Mouse (Mus musculus) liver, embryonic 13.5 days (tissue): ENCODE measurements at regions not wholly inside any gene's neighbourhood (a gene's known extent, or its start where the extent isn't known, plus 50 kb on each side); places are given as distances from the start of the nearest gene placed in this dataset.

Experiments
- ATAC-seq: fragments of 200-750 bp; cut with Nextera tagmentation; 2 replicates; pipeline ENCODE4 v1.8.0; 2017; ENCODE audit warnings: low read depth, mild to moderate bottlenecking, moderate number of reproducible peaks, moderate library complexity
- DNase-seq: peaks from one replicate; pipeline ENCODE4 v3.0.0; 2022
- H3K27ac ChIP-seq: fragments of 300-500 bp; sonication (generic); 2 replicates; pipeline ENCODE4 v1.5.1; 2015; ENCODE audit warnings: moderate library complexity, mild to moderate bottlenecking, inconsistent platforms
- H3K27me3 ChIP-seq: fragments of 300-500 bp; sonication (generic); 2 replicates; pipeline ENCODE4 v1.6.1; 2015; ENCODE audit warnings: mild to moderate bottlenecking, inconsistent platforms
- H3K36me3 ChIP-seq: fragments of 300-500 bp; sonication (generic); 2 replicates; pipeline ENCODE4 v1.6.1; 2015; ENCODE audit warnings: mild to moderate bottlenecking, inconsistent platforms
- H3K4me1 ChIP-seq: fragments of 300-500 bp; sonication (generic); replicated peaks from 2 replicates; pipeline ENCODE4 v1.6.1; 2015; ENCODE audit warnings: inconsistent platforms
- H3K4me2 ChIP-seq: fragments of 300-500 bp; sonication (generic); 2 replicates; pipeline ENCODE4 v1.6.1; 2015; ENCODE audit warnings: inconsistent platforms, mild to moderate bottlenecking, moderate library complexity
- H3K4me3 ChIP-seq: fragments of 300-500 bp; sonication (generic); replicated peaks from 2 replicates; pipeline ENCODE4 v1.5.1; 2015; ENCODE audit warnings: mild to moderate bottlenecking, inconsistent platforms
- H3K9ac ChIP-seq: fragments of 300-500 bp; sonication (generic); 2 replicates; pipeline ENCODE4 v1.6.1; 2015; ENCODE audit warnings: mild to moderate bottlenecking, inconsistent platforms
- H3K9me3 ChIP-seq: fragments of 300-500 bp; sonication (generic); replicated peaks from 2 replicates; pipeline ENCODE4 v1.6.1; 2016; ENCODE audit warnings: inconsistent platforms
- WGBS: fragments of 180-500 bp; shearing (Covaris S2); methylation state at CpG from one replicate; pipeline ENCODE4 v1.1.7; 2015; ENCODE audit not compliant: insufficient replicate concordance; 5-methylcytosine and 5-hydroxymethylcytosine counted together

DNA sequence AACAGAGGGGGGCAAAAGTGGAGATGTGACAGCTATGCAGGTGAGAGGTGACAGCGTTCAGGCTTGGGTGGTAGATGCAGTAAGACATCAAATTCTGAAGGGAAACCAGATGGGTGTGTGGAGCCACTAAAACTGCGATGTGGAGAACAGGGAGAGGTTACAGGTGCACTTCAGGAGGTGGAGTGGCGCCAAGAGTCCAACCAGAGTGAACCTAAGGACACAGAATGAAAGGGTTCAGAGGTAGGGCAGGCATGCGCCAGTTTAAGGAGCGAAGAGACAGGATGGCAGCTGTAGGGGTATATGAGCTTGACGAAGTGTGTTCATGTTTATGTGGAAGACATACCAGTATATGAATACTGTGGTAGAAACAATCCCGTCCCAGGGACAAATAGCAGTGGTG, 148.1 kb upstream of the Jun start:
- Histone ChIP-seq H3K4me3 (no peak overlapping the region), H3K4me1 (peaks cover 31% of the 10 kb centered on the region), H3K36me3 (no peaks in the 10 kb centered on the region), H3K4me2 (no peak overlapping the region), H3K27me3 (no peaks in the 10 kb centered on the region), H3K9ac (no peak overlapping the region), H3K9me3 (no peaks in the 10 kb centered on the region), H3K27ac (no peak overlapping the region)
- no peak for DNase-seq
- 72% methylated on average over 7 of the region's 7 CpGs for WGBS
- no peak for ATAC-seq

DNA sequence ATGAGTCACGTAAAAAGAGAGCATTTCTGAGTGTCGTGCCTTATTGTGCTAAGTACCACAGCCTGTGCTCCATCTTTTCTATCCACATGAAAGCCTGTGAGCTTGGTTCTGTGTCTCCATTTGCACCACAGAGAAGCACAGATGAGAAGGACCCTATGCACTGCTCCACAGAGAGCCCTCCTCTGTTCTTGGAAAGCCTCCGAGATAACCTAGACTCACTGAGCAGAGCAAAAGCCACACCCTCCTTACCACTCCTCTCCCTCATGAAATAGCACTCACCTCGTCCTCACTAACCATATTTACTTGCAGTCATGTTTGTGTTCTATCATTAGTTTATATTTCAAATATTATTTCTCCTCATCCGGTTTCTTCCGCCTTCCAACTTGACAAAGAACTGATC, 150.5 kb upstream of the Jun start:
- Histone ChIP-seq H3K9ac (no peak overlapping the region), H3K36me3 (no peaks in the 10 kb centered on the region), H3K4me1 (peaks cover 13% of the 10 kb centered on the region), H3K27me3 (no peaks in the 10 kb centered on the region), H3K4me3 (no peak overlapping the region), H3K4me2 (no peak overlapping the region), H3K9me3 (no peaks in the 10 kb centered on the region), H3K27ac (no peak overlapping the region)
- WGBS, result 56% methylated on average over 6 of the region's 6 CpGs
- ATAC-seq, result peak; percentile 76
- DNase-seq, result no peak

DNA sequence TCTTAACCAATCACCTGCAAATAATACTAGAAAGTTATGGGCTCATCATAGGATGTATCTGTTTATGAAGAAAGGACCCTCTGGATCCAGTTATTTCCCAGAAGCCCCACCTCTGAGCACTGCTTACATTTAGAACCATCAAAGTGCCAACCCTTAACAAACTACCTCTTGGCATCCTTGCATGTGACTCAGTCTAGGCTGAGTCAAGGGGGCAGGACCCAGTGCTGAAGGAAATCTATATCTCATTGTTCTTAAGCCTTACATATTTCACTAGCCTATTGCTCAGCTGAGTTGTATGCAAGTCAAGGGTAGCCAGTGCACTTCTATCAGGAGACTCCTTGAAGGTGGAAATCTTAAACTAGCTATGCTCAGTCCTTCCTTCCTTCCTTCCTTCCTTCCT, 151.6 kb upstream of the Jun start:
- peaks cover 14% of the 10 kb centered on the region for H3K4me1 ChIP-seq
- H3K27ac ChIP-seq, result no peak overlapping the region
- no peak overlapping the region for H3K4me3 ChIP-seq
- ATAC-seq (no peak), DNase-seq (no peak)
- H3K27me3 ChIP-seq, result no peaks in the 10 kb centered on the region
- no peaks in the 10 kb centered on the region for H3K36me3 ChIP-seq
- no peak overlapping the region for H3K9ac ChIP-seq
- H3K4me2 ChIP-seq, result no peak overlapping the region
- H3K9me3 ChIP-seq, result no peaks in the 10 kb centered on the region

GRCm38 (mm10) chr4:95205372-95205771, 153.3 kb upstream of the Jun start:
- DNase-seq (no peak), ATAC-seq (no peak)
- no peak overlapping the region for H3K4me3 ChIP-seq
- H3K4me2 ChIP-seq, result no peak overlapping the region
- H3K9me3 ChIP-seq, result no peaks in the 10 kb centered on the region
- 27% methylated on average over 1 of the region's 1 CpGs for WGBS
- H3K27me3 ChIP-seq, result no peaks in the 10 kb centered on the region
- H3K4me1 ChIP-seq, result peaks cover 14% of the 10 kb centered on the region
- no peak overlapping the region for H3K9ac ChIP-seq
- no peak overlapping the region for H3K27ac ChIP-seq
- H3K36me3 ChIP-seq, result no peaks in the 10 kb centered on the region

GRCm38 (mm10) chr4:95207783-95208182, 155.8 kb upstream of the Jun start:
- DNase-seq (no peak), ATAC-seq (no peak)
- H3K4me2 ChIP-seq, result no peak overlapping the region
- no peaks in the 10 kb centered on the region for H3K36me3 ChIP-seq
- H3K9ac ChIP-seq, result no peak overlapping the region
- peaks cover 6% of the 10 kb centered on the region for H3K4me1 ChIP-seq
- no peaks in the 10 kb centered on the region for H3K27me3 ChIP-seq
- H3K4me3 ChIP-seq, result no peak overlapping the region
- WGBS, result 71% methylated on average over 5 of the region's 5 CpGs
- no peaks in the 10 kb centered on the region for H3K9me3 ChIP-seq
- H3K27ac ChIP-seq, result no peak overlapping the region

DNA sequence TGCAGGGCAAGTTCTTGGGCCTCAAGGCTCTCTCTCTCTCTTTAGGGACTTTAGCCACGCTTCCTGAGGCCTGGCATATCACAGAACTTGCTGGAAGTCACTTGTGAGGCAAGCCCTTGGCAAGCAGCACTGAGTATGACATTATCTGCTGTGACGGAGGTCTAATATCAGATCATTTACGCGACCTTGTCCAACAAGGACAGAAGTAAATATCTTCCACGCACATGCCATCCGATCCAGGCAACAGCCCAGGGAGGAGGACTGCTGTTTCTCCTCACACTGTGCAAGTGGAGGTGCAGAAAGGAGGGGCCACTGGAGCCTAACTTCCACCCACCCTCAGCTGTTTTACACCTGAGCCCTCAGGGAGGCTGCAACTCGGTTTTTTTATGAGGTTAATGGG, 156.8 kb upstream of the Jun start:
- no peak for DNase-seq
- no peak for ATAC-seq
- H3K4me1 ChIP-seq, result peaks cover 5% of the 10 kb centered on the region; the same call in 1 of the 2 replicates
- no peak overlapping the region for H3K4me2 ChIP-seq
- no peak overlapping the region for H3K4me3 ChIP-seq
- H3K27ac ChIP-seq, result no peak overlapping the region
- no peak overlapping the region for H3K9ac ChIP-seq
- no peaks in the 10 kb centered on the region for H3K27me3 ChIP-seq
- no peaks in the 10 kb centered on the region for H3K9me3 ChIP-seq
- no peaks in the 10 kb centered on the region for H3K36me3 ChIP-seq
- WGBS, result 65% methylated on average over 7 of the region's 7 CpGs

- H3K27me3 ChIP-seq, result no peaks in the 10 kb centered on the region
- no peak for DNase-seq
- H3K27ac ChIP-seq, result no peak overlapping the region
- no peak overlapping the region for H3K4me2 ChIP-seq
- no peak overlapping the region for H3K9ac ChIP-seq
- H3K36me3 ChIP-seq, result no peaks in the 10 kb centered on the region
- 55% methylated on average over 3 of the region's 3 CpGs for WGBS
- peaks cover 5% of the 10 kb centered on the region; the same call in 1 of the 2 replicates for H3K4me1 ChIP-seq
- H3K4me3 ChIP-seq, result no peak overlapping the region
- no peaks in the 10 kb centered on the region for H3K9me3 ChIP-seq
- ATAC-seq, result no peak
Observed at GRCm38 (mm10) chr4:95209322-95210119, 157.5 kb upstream of the Jun start.

DNA sequence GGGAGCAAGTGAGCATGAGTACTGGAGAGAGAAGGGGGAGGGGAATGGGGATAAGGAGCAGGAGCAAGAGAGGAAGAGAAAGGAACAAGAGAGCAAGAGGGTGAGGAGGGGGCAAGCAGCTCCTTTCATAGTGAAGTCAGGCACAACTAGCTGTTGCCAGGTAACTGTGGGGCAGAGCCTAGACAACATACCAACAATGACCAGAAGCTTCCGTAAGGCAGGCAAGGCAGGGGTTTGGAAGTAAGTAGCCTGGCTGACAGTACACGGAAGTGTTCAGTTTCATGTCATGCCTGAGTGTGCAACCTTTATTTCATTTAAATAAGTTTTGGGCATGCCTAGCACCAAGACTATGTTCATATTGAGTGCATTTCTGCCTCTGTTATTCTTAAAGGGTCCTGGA, 160.5 kb upstream of the Jun start:
- no peaks in the 10 kb centered on the region for H3K27me3 ChIP-seq
- 73% methylated on average over 2 of the region's 2 CpGs for WGBS
- DNase-seq, result no peak
- no peak for ATAC-seq
- H3K9ac ChIP-seq, result no peak overlapping the region
- no peaks in the 10 kb centered on the region for H3K9me3 ChIP-seq
- H3K27ac ChIP-seq, result no peak overlapping the region
- no peak overlapping the region for H3K4me2 ChIP-seq
- no peaks in the 10 kb centered on the region for H3K36me3 ChIP-seq
- H3K4me1 ChIP-seq, result no peaks in the 10 kb centered on the region
- no peak overlapping the region for H3K4me3 ChIP-seq

DNA sequence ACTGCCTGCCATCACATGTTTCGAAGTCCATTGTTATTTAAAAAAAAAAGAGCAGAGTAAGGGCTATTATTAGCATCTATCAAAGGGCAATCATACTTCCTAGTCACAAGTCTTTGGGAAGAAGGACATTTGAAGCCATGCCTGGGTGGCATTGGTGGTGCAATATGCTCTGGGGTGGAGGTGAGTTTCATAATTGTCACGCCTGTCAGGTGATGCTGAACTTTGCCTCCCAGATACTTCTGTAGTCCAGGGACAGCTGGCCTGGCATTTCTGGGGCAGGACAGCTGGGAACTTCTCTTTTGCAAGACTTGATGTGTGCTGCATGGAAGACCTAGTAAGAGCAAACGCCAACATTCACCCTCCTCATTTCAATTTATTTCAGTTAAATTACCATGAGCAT, 161.0 kb upstream of the Jun start:
- 60% methylated on average over 3 of the region's 3 CpGs for WGBS
- no peak for ATAC-seq
- no peaks in the 10 kb centered on the region for H3K9me3 ChIP-seq
- no peak overlapping the region for H3K27ac ChIP-seq
- H3K4me3 ChIP-seq, result no peak overlapping the region
- DNase-seq, result no peak
- no peak overlapping the region for H3K4me2 ChIP-seq
- H3K36me3 ChIP-seq, result no peaks in the 10 kb centered on the region
- no peaks in the 10 kb centered on the region for H3K4me1 ChIP-seq
- no peak overlapping the region for H3K9ac ChIP-seq
- no peaks in the 10 kb centered on the region for H3K27me3 ChIP-seq

GRCm38 (mm10) chr4:95214026-95214425, 162.0 kb upstream of the Jun start:
- 88% methylated on average over 2 of the region's 2 CpGs for WGBS
- ATAC-seq (no peak), DNase-seq (no peak)

DNA sequence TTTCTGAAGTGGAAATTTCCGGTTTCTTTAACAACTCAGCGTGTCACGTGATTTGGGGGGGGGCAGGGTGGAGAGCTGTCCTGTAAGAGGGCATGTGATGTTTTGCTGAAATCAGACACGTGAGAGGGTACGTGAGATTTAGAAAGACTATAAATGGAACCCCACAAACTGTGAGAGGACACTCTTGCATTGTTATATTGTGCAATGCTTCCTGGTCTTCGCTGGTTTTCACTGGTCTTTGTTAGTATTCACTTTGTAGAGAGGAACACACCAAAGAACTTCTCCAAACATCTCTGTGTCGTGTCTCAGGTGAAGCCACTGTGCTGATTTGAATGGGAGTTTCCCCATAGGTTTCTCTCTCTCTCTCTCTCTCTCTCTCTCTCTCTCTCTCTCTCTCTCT, 163.2 kb upstream of the Jun start:
- Histone ChIP-seq H3K4me3 (no peak overlapping the region), H3K36me3 (no peaks in the 10 kb centered on the region), H3K9me3 (no peaks in the 10 kb centered on the region), H3K9ac (no peak overlapping the region), H3K27ac (no peak overlapping the region), H3K27me3 (no peaks in the 10 kb centered on the region), H3K4me2 (no peak overlapping the region), H3K4me1 (no peaks in the 10 kb centered on the region)
- no peak for DNase-seq
- WGBS, result 46% methylated on average over 7 of the region's 7 CpGs
- peak; percentile 29; the same call in 1 of the 2 replicates for ATAC-seq

More at GRCm38 (mm10) chr4:95214026-95214425, 162.0 kb upstream of the Jun start:
- Histone ChIP-seq H3K4me1 (no peaks in the 10 kb centered on the region), H3K9ac (no peak overlapping the region), H3K27ac (no peak overlapping the region), H3K36me3 (no peaks in the 10 kb centered on the region), H3K9me3 (no peaks in the 10 kb centered on the region), H3K27me3 (no peaks in the 10 kb centered on the region), H3K4me2 (no peak overlapping the region), H3K4me3 (no peak overlapping the region)

- WGBS, result 20% methylated on average over 1 of the region's 1 CpGs
- DNase-seq, result no peak
Observed at GRCm38 (mm10) chr4:95230461-95230860, 178.4 kb upstream of the Jun start.

More at GRCm38 (mm10) chr4:95230461-95230860, 178.4 kb upstream of the Jun start:
- H3K27ac ChIP-seq, result no peak overlapping the region
- H3K4me3 ChIP-seq, result no peak overlapping the region
- no peaks in the 10 kb centered on the region for H3K9me3 ChIP-seq
- ATAC-seq, result no peak
- no peak overlapping the region for H3K4me2 ChIP-seq
- no peaks in the 10 kb centered on the region for H3K36me3 ChIP-seq
- no peak overlapping the region for H3K9ac ChIP-seq
- H3K4me1 ChIP-seq, result no peaks in the 10 kb centered on the region
- no peaks in the 10 kb centered on the region for H3K27me3 ChIP-seq
